Mouse (Mus musculus): Measurements from ENCODE around the gene Gad2. TPM values are rescaled to one million over a fixed set of nuclear protein-coding genes. Genes with fewer than 3 reads are reported as not detected.

The Gad2 gene
- total and polyA plus RNA-seq, 3 experiments: not detected

Small RNAs within 50 kb of the gene (microRNA-seq; reads per million reads assigned to microRNA genes)
- gene Gm23636 (0 reads per million in 2 experiments), gene Mir3967 (0 reads per million in 2 experiments)

Other genes starting within 250 kb of the Gad2 start
- gene Apbb1ip, start 151.9 kb downstream of the Gad2 start, total RNA-seq (2021): 1 to 10 TPM; 2.9 to 4.5 TPM
- 0.86 and 1.2 TPM in 2 replicates for gene Apbb1ip, start 151.9 kb downstream of the Gad2 start, polyA plus RNA-seq (2012; rRNA removed)